20 mouse cellular contexts compared by ENCODE assay signal in the genomic region with DNA sequence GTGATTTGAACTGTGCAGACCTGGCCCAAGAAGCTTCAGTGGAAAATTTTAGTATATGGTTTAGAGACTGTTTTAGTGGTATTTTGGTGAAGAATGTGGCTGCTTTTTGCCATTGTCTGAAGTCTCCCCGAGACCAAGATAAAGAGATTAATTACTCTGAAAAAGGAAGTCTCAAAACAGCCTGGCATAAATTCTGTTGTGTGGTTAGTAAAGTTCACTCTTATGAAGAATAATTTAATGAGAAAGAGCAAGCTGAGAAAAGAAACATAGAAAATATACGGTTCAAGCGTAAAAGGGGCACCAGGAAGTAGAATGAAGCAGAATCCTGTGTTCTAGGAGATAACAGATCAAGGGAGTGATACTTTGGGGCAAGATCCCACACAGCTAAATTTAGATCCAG.
"Had no signal": no experiment of that assay in that cellular context is flagged by ENCODE, and none has a peak within 500 bp of the region (broad histone marks: within the 10 kb centered on the region; RNA-seq: fewer than 3 reads in every experiment).

No protein-coding gene starts in this region.

- ATAC-seq: hindbrain, embryonic 16.5 days; hindbrain, postnatal 0 days; inflammation-experienced regulatory T-cells, adult 6 months; intestine, embryonic 15.5 days; intestine, embryonic 16.5 days; intestine, postnatal 0 days had no signal

- DNase-seq: heart, postnatal 10 days; heart, postnatal 36 days; heart, postnatal 4 days; kidney, adult 11 months; kidney, adult 18-20 months; kidney, adult 2 months; kidney, adult 8-10 months; kidney, postnatal 10 days; kidney, postnatal 14 days; kidney, postnatal 25 days; kidney, postnatal 36 days; kidney, postnatal 4 days; layer of hippocampus, adult 9-11 months; layer of hippocampus, postnatal 36 days had no signal
